Mouse (Mus musculus): ENCODE measurements around the gene Rhbdd3. TPM values are rescaled to one million over a fixed set of nuclear protein-coding genes. Genes with fewer than 3 reads are reported as not detected.
"Not testable (repeated sequence)": the region's sequence is repeated elsewhere in the genome, so short reads cannot be mapped to it uniquely, and the experiment has no call there.

The Rhbdd3 gene
- polyA plus RNA-seq, 2 experiments = 11.0 to 11.1 TPM

DNA sequence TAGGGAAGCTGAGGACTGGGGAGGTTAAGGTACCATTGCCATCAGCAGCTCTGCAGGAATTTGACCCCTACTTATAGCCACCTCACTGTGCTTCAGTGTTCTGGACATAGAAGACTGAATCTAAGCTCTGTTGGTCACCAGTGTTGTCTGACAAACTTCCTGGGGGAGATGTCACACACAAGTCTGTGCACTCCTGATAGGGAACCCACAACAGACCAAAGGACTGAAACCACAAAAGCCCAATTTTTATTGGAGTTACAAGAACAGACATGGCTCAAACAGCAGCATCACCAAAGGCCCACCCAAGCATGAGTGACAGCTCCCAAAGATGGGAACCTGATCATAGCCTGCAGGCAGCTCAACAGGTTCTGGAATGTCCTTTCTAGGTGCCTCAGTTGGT lies 31.7 kb upstream of the Rhbdd3 start:
- ATAC-seq (ENCODE audit: insufficient read depth) (no peak), DNase-seq (ENCODE audit: low read depth in 3 of 3, low spot score in 3 of 3) (no peak)
- Histone ChIP-seq H3K4me2 (ENCODE audit: low read depth) (no peak overlapping the region), H3K27me3 (ENCODE audit: control insufficient read depth, insufficient read depth, low read length) (peaks cover 24% of the 10 kb centered on the region), H3K9me3 (ENCODE audit: control insufficient read depth, low read length) (no peaks in the 10 kb centered on the region), H3K9ac (replicated peaks) (no peak overlapping the region), H3K27ac (no peak overlapping the region), H3K4me1 (replicated peaks; ENCODE audit: control insufficient read depth in 2 of 2, insufficient read depth in 2 of 2, low read length in 1 of 2) (peaks cover 5 to 10% of the 10 kb centered on the region in 2 experiments; a peak in 2 of 4 replicates), H3K4me3 (ENCODE audit: insufficient read depth in 1 of 2, low read depth in 2 of 2, low read length in 2 of 2) (no peak overlapping the region), H3K36me3 (replicated peaks; ENCODE audit: control insufficient read depth, insufficient read depth, low read depth) (peaks cover 37% of the 10 kb centered on the region)
- TF ChIP-seq CTCF (IDR thresholded peaks at IDR 0.05; ENCODE audit: low read depth) (no peak), EP300 (IDR thresholded peaks at IDR 0.05; ENCODE audit: low read depth) (no peak)

GRCm38 (mm10) chr11:5068126-5068971 lies 30.4 kb upstream of the Rhbdd3 start:
- Histone ChIP-seq H3K9me3 (ENCODE audit: control insufficient read depth, low read length) (no peaks in the 10 kb centered on the region), H3K27me3 (ENCODE audit: control insufficient read depth, insufficient read depth, low read length) (peaks cover 11% of the 10 kb centered on the region), H3K36me3 (replicated peaks; ENCODE audit: control insufficient read depth, insufficient read depth, low read depth) (peaks cover 50% of the 10 kb centered on the region), H3K27ac (no peak overlapping the region), H3K9ac (replicated peaks) (no peak overlapping the region), H3K4me3 (ENCODE audit: insufficient read depth in 1 of 2, low read depth in 2 of 2, low read length in 2 of 2) (no peak overlapping the region), H3K4me1 (replicated peaks; ENCODE audit: control insufficient read depth in 2 of 2, insufficient read depth in 2 of 2, low read length in 1 of 2) (peaks cover 5 to 10% of the 10 kb centered on the region in 2 experiments; a peak in 2 of 4 replicates), H3K4me2 (ENCODE audit: low read depth) (no peak overlapping the region)
- 56% methylated on average over 9 of the region's 9 CpGs for WGBS (ENCODE audit: insufficient replicate concordance)
- TF ChIP-seq EP300 (IDR thresholded peaks at IDR 0.05; ENCODE audit: low read depth) (no peak), CTCF (IDR thresholded peaks at IDR 0.05; ENCODE audit: low read depth) (no peak)
- ATAC-seq (ENCODE audit: insufficient read depth) (no peak), DNase-seq (ENCODE audit: low read depth in 3 of 3, low spot score in 3 of 3) (no peak)

GRCm38 (mm10) chr11:5074882-5075281 lies 23.8 kb upstream of the Rhbdd3 start:
- ATAC-seq (ENCODE audit: insufficient read depth) (no peak), DNase-seq (ENCODE audit: low read depth in 3 of 3, low spot score in 3 of 3) (no peak)
- 58% methylated on average over 4 of the region's 4 CpGs for WGBS (ENCODE audit: insufficient replicate concordance)
- Histone ChIP-seq H3K27me3 (ENCODE audit: control insufficient read depth, insufficient read depth, low read length) (no peaks in the 10 kb centered on the region), H3K27ac (no peak overlapping the region), H3K9ac (replicated peaks) (no peak overlapping the region), H3K4me2 (ENCODE audit: low read depth) (no peak overlapping the region), H3K4me3 (ENCODE audit: insufficient read depth in 1 of 2, low read depth in 2 of 2, low read length in 2 of 2) (no peak overlapping the region), H3K4me1 (replicated peaks; ENCODE audit: control insufficient read depth in 2 of 2, insufficient read depth in 2 of 2, low read length in 1 of 2) (no peaks in the 10 kb centered on the region), H3K9me3 (ENCODE audit: control insufficient read depth, low read length) (no peaks in the 10 kb centered on the region), H3K36me3 (replicated peaks; ENCODE audit: control insufficient read depth, insufficient read depth, low read depth) (peaks cover 85% of the 10 kb centered on the region)
- TF ChIP-seq EP300 (IDR thresholded peaks at IDR 0.05; ENCODE audit: low read depth) (no peak), CTCF (IDR thresholded peaks at IDR 0.05; ENCODE audit: low read depth) (peak; percentile 64)

DNA sequence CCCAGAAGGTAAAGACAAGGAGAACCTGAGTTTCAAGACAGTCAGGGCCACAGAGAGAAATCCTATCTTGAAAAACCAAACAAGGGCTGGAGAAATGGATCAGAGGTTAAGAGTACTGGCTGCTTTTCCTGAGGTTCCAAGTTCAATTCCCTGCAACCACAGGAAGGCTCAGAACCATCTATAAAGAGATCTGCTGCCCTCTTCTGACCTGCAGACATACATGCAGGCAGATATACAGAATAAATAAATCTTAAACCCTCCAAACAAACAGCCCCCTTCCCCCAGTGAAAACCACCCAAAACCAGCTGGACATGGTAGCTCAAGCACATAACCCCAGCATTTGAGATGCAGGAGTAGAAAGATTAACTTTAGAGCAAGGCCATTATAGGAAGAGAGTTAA lies 23.0 kb upstream of the Rhbdd3 start:
- Histone ChIP-seq H3K9ac (replicated peaks) (no peak overlapping the region), H3K27ac (no peak overlapping the region), H3K9me3 (ENCODE audit: control insufficient read depth, low read length) (no peaks in the 10 kb centered on the region), H3K4me1 (replicated peaks; ENCODE audit: control insufficient read depth in 2 of 2, insufficient read depth in 2 of 2, low read length in 1 of 2) (no peaks in the 10 kb centered on the region), H3K36me3 (replicated peaks; ENCODE audit: control insufficient read depth, insufficient read depth, low read depth) (peaks cover 85% of the 10 kb centered on the region), H3K4me2 (ENCODE audit: low read depth) (no peak overlapping the region), H3K4me3 (ENCODE audit: insufficient read depth in 1 of 2, low read depth in 2 of 2, low read length in 2 of 2) (no peak overlapping the region), H3K27me3 (ENCODE audit: control insufficient read depth, insufficient read depth, low read length) (no peaks in the 10 kb centered on the region)
- TF ChIP-seq CTCF (IDR thresholded peaks at IDR 0.05; ENCODE audit: low read depth) (no peak; the same call in 1 of the 2 replicates), EP300 (IDR thresholded peaks at IDR 0.05; ENCODE audit: low read depth) (no peak)
- ATAC-seq (ENCODE audit: insufficient read depth) (no peak), DNase-seq (ENCODE audit: low read depth in 3 of 3, low spot score in 3 of 3) (no peak)

DNA sequence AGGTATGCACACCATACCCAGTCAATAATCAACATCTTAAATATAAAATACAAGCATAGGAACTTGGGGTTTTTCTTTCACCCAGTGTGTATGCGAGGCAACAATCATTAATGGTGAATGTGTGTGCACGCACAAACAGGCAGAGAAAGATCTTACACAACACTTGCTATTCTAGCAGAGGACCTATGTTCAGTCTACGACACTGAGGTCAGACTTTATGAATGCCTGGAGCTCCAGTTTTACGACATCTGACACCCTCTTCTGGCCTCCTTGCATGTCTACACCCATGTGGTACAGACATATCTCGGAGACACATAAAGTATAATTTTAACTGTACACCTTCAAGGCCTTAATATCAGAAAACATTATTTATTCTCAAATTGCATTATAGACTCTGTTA lies 21.9 kb upstream of the Rhbdd3 start:
- 88% methylated on average over 4 of the region's 5 CpGs for WGBS (ENCODE audit: insufficient replicate concordance)

More for the DNA sequence above, 21.9 kb upstream of the Rhbdd3 start:
- H3K4me3 ChIP-seq (ENCODE audit: insufficient read depth in 1 of 2, low read depth in 2 of 2, low read length in 2 of 2); H3K27me3 ChIP-seq (ENCODE audit: control insufficient read depth, insufficient read depth, low read length); H3K4me2 ChIP-seq (ENCODE audit: low read depth); H3K4me1 ChIP-seq (replicated peaks; ENCODE audit: control insufficient read depth in 2 of 2, insufficient read depth in 2 of 2, low read length in 1 of 2); H3K27ac ChIP-seq; H3K9me3 ChIP-seq (ENCODE audit: control insufficient read depth, low read length); ATAC-seq (ENCODE audit: insufficient read depth); DNase-seq (ENCODE audit: low read depth in 3 of 3, low spot score in 3 of 3); H3K9ac ChIP-seq (replicated peaks): not testable (repeated sequence)
- H3K36me3 ChIP-seq (replicated peaks; ENCODE audit: control insufficient read depth, insufficient read depth, low read depth) = peaks cover 81% of the 10 kb centered on the region
